Mouse (Mus musculus) cerebellum, adult 11-12 months (tissue): ENCODE measurements around the gene Atg4b.
A peak's percentile ranks its signal among the peaks of the same experiment; 100 is the strongest.
"Not testable (repeated sequence)": the region's sequence is repeated elsewhere in the genome, so short reads cannot be mapped to it uniquely, and the experiment has no call there.

Experiments used
- DNase-seq: peaks from one replicate; pipeline ENCODE4 v3.0.0; 2022

Atg4b gene

DNA sequence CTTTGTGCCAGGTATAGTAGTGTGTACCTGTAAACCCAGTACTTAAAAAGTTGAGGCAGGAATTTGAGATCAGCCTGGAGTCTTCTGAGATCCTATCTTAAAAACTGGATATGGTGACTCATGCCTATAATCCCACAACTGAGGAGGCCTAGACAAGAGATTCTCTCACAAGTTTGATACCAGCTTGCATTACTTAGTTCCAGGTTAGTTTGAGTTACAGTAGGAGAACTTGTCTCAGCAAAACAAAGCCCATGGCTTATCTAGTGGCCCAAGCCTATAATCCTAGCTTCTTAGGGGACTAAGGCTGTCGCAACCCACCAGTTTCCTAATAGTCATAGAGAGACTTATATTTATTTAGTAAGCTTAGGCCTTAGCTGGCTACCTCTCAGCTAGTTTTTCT is 8.8 kb downstream of the Atg4b start:
- DNase-seq: no peak

DNA sequence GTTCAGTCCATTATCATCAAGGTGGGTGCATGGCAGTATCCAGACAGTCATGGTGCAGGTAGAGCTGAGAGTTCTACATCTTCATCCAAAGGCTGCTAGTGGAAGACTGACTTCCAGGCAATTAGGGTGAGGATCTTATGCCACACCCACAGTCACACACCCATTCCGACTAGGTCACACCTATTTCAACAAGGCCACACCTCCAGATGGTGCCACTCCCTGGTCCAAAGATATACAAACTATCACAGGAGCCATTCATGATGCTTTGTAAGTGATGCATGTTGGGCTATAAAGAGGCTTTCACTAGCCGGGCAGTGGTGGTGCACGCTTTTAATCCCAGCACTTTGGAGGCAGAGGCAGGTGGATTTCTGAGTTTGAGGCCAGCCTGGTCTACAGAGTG is 12.2 kb downstream of the Atg4b start:
- not testable (repeated sequence) for DNase-seq

DNA sequence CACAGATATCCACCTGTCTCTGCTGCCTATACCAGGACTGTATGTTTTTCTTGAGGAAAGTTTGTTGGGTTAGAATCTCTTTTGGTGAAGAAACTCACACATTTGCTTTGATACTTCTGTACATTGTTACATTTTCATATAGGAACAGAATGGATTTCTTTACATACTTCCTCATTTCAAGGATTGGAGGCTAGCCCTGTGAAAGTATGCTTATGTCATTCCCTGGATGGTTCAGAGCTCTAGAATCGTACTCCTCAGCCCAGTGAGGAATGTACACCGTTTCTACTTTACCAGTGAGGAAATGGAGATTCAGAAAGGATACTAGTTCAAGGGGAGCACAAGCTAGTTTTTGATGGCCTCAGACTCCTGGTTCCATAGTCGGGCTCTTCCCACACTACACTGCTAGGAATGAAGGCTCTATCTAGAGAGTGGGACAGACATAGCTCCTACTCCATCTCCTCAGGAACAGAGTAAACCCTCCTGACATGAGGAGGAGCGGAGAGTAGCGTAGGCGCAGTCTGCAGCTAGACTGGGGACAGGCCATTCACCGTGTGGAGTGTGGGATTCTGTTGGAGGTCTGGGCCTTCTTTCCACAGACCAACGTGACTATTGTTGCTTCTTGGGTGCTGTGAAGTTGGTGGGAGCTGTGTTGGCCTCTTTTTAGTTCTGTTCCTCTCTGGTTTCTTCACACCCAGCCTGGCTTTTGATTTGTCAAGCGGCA is 13.7 kb downstream of the Atg4b start:
- DNase-seq: no peak

DNA sequence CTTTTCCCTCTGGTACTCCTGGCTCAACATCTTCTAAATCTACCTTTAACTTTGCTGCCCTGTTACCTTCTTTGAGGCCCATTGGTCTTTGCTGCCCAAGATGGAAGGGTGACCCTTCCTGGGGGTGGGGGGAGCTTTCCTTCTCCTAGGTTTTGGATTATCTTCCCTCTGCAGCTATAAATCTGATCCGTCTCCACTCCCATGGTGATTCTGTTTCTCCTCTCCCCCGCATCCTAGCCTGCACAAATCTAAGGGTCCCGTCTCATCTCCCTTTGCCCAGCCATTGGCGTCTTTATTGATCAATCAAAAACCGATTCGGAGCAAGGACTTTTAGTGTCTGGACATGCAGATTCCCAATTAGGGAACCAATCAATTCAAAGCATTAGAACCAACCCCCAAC is 16.3 kb downstream of the Atg4b start:
- DNase-seq: no peak

DNA sequence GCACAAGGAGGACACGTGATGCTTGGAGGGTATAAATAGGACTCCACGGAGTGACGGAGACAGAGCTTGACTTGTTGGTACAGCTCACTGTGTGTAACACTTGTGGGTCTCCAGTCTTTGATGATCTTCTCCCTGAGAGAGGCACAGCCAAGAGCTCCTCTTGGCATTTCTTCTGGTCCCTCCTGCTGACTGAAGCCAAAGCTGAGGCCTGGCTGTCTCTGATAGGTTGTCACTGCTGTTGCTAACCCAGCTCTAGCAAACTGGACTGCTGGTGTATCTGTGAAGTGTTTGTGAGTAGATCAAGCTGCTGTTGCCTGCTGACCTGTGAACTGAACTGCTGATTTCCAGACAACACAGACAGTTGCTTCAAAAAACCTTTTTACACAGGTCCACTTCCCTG is 18.6 kb downstream of the Atg4b start:
- no peak for DNase-seq

DNA sequence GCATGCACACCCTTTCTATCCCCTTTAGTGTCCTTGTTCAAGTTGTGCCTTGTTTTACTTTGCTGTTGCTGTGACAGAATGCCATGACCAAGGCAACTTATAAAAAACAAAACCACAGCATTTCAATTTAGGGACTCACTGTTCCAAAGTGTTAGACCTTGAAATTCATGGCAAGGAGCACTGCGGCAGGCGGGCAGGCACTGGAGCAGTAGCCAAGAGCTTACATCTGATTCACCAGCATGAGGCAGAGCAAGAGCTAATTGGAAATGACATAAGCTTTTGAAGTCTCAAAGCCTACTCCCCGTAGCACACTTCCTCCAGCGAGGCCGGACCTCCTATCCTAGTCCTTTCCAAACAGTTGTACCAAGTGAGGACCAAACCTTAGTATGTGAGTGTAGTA is 25.4 kb downstream of the Atg4b start:
- no peak for DNase-seq

DNA sequence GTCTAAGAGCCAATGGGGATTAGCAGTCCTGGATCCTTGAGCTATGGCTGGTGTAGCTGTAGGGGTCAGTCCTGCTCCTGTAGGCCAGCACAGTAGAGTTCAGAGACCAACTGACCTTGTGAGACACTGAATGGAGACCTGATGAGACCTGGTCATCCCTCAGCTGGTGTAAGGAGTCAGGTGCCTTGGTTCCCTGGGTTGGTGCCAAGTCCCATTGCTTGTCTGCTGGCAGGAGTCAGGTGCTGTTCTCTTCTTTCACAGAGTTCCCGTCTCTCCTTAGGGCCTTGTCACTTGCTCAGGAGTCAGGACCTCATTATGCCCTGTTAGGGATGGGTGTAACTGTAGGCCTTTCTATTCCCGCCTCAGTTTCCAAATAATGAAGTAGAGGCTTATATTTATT is 35.6 kb downstream of the Atg4b start:
- no peak for DNase-seq

DNA sequence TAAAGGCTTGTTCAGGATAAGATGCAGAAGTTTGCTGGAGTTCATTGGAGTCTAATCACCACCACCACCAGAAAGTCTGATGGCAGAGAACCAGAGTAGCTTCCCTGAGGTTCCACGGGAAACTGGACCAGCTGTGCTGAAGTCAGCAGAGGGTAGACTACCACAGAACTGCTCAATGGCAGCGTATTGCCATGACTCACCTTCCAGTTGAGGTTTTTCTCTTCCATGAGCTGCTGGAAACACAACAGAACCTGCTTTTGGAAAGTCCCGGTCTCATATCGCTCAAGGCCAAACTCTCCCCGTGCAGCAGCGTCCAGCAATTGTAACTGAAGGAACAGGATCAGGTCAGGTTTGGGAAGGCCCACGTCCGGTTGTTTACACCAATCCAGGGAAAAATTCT is 43.2 kb downstream of the Atg4b start:
- DNase-seq: no peak

DNA sequence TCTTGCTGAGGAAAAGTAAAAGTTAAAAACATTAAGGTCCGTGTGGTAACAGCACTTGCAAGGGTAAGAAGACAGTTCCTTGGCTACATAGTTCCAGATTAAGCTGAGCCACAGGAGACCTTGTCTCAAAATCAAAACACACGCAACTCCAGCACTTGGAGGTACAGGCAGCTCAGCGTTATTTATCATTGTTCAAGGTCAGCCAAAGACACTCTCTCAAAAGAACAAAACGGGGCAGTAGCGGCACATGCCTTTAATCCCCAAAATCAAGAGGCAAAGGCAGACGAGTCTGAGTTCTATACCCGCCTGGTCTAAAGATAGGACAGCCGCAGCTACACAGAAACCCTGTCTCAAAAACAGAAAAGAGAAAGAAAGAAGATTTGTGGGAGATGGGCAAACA is 44.6 kb downstream of the Atg4b start:
- no peak for DNase-seq

DNA sequence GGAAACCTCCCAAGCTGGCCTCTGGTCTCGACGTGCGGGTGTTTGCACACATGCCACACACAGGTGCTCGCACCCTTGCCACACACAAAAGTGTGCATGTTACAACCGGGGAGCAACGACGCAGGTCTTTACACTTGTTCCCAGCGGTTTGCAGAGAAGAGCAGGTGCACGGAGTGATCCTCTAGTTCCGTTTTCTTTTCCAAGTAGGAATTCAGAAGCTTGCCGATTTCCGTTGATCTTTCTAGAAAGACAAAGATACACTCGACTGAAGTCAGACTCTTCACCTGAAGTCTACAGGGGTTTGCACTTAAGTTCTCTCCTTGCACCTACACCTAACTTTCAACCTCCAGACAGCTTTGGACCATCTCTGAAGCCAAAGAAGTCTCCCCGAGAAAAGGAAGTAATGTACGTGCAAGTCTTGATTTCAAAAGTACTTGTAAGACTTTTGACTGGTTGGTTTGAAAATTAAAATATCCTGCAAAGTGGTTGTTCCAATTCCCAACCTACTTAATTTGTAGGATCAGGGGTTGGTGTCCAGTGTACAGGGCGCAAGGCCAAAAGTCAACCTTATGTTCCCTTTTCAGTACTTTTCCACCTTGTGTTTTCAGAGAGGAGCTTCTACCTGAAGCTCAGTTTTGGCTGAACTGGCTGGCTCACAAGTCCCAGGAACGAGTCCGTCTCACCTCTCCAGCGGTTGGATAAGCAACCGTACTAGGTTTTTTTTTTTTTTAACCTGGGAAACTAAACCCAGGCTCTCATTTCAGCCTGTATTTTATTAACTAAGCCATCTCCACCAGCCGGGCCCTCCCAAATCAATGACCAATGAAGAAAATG is 49.6 kb downstream of the Atg4b start:
- peak; percentile 53 for DNase-seq

DNA sequence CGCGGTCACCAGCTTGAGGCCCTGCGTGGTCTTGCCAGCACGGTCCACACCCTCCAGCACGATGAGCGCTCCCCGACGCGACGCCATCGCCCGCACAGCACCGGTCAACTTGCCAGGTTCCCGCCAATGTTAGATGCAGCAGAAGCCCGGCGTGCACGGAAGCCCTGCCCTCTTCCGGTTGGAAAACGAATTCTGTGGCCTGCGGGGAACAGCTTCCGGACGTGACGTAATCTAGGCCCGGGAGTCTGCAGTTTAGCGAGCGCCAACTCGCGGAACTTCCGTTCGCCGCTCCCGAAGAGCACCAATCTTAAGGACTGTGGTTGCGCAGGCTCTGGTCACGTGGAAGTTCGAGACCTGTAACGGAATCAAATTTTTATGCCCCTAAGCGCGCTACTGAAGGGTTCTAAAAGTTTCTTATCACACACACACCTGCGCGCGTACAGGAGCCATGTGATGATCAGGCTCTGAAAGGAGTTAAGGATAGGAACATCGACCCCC is 50.5 kb downstream of the Atg4b start, which contains the start of gene Dtymk:
TSS of gene Dtymk (minus strand) at position 194 of the 498 bp plus-strand sequence.
- DNase-seq: peak; percentile 95

DNA sequence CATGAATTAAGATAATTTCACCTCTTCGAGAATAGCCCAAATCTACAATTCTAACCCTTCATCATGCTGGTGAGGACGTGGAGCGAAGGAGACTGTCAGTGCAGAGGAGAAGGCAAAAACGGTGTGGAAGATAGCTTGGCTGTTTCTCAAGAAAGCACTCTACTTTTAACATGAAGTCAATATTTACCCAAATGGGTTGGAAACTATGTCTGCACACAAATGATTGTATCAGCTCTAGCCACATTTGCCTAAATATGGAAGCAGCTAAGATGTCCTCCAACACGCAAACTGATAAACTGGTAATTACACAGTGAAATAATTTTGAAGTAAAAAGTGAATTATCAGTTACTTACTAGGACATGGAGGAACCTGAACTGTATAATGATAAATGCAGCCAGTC is 51.5 kb downstream of the Atg4b start:
- DNase-seq: peak; percentile 19

DNA sequence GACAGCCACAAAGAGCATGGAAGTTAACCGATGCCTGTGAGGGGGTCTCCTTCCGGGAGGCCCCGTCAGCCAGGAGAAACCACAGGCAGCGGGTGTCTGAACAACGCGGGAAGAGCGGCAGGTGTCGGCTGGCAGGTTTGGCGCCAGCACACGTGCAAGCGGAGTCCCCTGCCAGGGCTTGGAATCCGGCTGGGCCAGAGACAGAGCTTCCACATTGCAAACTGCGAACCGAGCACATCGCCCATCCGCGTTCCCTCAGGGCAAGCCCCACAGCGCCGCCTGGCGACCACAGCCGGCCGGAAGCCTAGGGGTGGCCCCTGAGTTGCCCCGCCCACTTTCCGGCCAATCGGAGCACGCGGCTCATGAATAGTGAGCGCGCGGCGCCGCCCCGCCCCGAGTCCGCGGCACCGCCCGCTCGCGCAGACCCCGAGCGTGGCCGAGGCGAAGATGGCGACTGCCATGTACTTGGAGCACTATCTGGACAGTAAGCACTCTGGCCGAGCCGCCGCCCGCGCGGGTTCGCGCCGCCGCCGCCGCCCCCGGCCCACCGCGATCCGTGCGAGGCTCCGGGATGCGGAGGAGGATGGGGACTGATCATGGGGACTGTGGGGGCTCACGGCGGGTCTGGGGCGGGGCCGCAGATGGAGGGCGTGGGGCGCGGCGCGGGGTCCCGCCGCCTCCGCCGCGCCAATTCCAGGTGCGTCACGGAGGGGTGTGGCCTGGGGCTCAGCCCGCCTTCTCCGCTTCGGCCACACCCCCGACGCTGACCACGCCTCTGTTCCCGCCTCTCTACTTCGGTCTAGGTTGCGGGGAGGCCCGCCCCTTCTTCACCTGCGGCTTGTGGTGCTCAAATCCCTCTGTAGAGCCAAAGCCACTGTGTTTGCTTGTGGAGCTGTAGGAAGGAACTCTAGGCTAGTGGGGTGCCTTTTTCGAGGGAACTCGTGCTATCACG is 52.5 kb downstream of the Atg4b start, which contains the start of gene Ing5:
TSS of gene Ing5 (plus strand) at position 410 of the 952 bp plus-strand sequence.
- DNase-seq: peak; percentile 99

DNA sequence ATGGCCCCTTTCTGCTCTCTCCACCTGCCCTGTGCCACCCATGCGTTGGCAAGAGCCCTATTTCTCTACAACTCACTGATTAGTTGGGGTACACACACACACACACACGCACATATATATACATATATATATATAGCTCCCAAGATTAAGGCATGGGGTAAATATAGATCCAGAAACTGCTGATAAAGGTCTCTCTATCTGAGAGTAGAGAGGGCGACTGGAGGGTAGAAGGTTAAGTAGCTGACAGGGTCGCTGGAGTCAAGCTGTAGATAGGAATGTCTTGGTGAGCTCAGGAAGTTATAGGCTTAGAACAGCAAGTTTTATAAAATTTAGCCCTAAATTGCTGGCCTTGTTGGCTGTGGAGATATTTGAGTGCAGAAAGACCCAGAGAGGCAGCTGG is 53.5 kb downstream of the Atg4b start:
- no peak for DNase-seq

DNA sequence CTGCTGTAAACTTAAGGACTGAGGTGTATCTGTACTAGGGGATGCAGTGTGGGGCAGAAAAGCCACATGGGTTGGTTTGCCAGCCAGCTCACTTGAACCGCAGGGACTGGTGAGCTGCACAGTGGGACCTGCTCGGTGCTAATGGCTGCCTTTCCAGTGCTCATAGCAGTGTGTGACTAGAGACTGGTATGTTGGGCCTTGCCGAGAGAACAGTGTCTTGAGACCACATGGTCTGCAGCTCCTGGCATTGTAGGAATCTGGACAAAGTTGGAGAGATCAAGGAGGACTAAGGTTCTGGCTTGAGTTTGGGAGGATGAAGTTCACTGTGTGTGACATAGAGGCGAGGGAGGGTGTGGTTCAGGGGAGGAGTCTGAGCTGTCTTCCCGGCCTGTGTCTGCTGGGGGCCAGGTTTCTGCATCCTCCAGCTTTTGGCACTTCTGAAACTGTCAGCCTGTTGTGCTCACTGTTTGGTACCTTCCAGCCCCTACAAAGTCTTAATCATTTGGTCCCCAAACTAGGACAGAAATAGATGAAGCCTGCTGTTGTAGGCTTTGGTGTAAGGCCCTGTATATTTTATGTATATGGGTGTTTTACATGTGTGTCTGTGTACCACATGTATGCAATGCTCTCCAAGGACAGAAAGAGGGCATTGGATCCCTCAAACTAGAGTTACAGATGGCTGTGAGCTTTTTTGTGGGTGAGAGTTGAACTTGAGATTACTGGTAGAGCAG is 54.1 kb downstream of the Atg4b start:
- peak; percentile 68 for DNase-seq

DNA sequence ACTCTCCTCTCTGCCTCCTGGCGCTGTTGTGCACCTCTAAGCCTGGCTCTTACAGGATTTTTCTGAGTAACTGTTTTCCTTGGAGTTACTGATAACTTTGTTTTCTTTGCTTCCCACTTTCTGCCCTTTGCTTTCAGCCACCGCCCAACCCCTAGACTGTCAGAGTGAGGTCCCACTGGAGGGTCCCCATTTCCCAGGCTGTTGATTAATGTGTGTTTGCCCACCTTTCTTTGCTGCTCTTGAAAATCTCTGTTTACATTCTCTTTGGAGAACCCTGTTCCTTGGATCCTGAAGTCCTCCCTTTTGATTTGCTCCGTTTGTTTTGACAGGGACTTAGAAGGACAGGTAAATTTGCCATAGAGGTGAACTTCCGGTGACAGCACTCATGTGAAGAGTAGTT is 57.6 kb downstream of the Atg4b start:
- no peak for DNase-seq

DNA sequence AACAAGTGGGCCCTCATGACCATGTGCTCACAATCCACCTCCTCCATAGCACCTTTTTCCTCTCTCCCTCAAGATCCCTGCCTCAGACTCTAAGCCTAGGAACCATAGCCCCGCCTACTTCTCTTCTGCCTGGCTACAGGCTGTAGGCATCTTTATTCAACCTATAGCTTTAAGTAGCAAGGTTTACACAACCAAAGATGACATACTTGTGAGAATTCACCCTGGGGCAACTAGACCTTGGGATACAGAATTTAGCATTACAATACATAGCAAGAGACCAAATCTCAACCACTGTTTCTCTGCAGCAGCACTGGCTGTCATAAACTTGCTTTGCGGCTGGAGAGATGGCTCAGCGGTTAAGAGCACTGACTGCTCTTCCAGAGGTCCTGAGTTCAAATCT is 58.7 kb downstream of the Atg4b start:
- peak; percentile 24 for DNase-seq

DNA sequence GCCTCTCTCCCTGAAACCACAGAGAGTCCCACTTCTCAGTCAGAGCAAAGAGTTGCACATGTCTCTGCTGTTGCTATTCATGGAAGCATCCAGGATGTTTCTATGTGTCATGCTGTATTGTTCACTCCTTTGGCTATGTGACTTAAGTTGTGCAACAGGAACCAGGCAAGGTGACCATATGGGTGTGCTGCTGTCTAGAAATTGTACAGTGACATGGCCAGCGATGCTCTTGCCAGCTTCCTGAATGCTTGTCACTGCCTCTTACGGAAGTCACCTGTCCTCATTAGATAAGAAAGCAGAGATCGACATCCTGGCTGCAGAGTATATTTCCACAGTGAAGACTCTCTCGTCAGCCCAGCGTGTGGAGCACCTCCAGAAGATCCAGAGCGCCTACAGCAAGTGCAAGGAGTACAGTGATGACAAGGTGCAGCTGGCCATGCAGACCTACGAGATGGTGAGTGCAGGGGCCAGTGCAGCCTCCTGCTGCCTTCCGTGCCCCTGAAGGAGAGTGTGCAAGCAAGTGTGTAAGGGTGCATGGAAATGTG is 60.3 kb downstream of the Atg4b start:
- DNase-seq: peak; percentile 55

DNA sequence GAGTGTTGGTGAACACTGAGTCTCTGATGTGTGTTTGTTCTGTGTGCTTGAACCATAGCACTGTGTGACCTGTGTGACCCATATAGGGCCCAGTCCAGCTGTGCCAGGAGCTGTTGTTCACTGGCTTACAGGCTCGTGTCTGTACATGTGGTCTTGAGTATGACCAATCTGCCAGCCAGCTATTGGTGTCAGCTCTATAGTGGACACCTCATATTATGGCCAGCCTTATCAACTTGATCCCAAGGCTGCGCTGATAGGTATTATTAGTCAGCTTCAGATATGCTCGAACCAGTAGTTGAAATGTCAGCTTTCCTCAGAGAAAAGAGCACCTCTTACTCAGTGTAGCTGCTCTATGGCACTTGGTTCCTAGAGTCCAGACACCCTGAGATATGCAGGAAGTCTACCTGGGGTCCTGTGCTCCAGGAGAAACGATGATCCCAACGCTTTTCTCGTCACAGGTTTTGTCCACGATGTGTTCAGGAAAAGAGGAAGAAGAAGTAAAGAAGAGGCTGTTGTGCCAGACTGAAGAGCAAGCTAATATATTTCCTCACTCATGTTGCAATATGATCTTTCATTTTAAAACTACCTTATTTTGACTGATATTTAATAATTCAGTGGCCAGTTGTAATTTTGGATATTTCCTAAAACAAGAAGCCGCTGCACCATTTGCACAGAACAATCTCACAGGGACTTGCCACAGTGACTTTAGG is 66.7 kb downstream of the Atg4b start:
- no peak for DNase-seq

DNA sequence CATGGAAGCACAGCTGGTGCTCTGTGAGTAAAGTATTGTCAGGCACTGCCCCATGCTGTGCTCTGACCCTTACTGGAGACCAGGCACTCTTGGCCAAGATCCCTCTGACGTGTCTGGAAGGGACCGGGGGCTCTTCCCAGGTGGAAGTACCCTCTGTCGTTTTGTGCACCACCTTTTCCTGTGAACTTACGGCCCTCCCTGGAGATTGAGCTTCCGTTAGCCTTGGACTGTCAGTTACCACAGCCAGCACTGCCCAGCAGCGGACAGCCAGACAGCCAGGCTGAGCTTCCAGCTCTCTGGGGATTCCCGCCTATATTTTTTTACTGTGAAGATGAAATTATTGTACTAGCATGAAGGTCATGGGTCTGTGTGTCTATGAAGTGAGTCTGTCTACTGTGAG is 67.4 kb downstream of the Atg4b start:
- peak; percentile 27 for DNase-seq
